Mouse (Mus musculus) gastrocnemius, postnatal 25 days (tissue): Measurements from ENCODE around the gene Meis1. TPM values are rescaled to one million over a fixed set of nuclear protein-coding genes. Genes with fewer than 3 reads are reported as not detected.

Experiments used
- DNase-seq: peaks from one replicate; pipeline ENCODE4 v3.0.0; 2022
- total RNA-seq, 2 experiments: library from RNA; stranded (reverse); gene quantifications; 1 replicate in 1 of 2; 2 replicates in 1 of 2; pipeline ENCODE4 v1.2.3; 2021

Meis1 gene
- total RNA-seq, 2 experiments from 2014 or later = 2.7 to 4.0 TPM

DNA sequence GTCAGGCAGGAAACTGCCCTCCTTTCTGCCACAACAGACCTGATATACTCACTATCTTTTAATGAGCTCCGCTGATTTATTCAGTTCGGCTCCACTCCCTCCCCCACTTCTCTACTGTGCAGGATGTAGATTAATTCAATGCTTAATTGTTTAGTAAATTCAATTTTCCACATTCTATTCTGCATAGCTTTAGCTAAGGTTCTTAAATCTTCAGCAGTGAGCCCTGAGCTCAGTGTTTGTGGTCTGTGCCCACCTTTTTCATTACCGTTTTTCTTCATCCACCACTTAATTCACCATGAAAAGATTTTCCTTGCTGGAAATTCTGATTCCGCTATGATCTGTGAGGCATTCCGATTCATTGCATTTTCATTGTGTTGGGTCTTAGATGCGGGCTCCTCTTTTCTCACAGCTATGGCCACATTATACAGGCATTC lies 28.5 kb downstream of the Meis1 start:
- DNase-seq = no peak

GRCm38 (mm10) chr11:18989669-18990243 lies 29.0 kb downstream of the Meis1 start:
- no peak for DNase-seq

GRCm38 (mm10) chr11:18988637-18989263 lies 30.0 kb downstream of the Meis1 start:
- DNase-seq = no peak

DNA sequence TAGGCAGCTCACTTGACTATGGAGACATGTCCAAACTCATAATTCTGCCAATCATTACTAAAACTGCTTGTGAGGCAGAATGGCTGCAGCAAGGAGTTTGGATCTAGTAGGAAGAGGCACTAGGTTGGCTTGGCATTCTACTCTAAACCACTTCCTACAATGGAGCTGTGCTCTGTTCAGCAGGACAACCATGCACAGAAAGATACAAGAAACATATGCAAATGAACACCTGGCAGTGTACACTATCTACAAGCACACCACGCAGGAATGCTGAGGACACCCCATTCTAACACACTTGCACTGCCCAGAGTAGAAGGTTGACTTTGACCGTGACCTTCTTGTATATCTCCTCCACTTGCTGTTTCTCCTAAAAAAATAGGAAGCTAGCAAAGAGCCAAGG lies 35.0 kb downstream of the Meis1 start:
- DNase-seq = no peak

- no peak for DNase-seq
These were observed 35.5 kb downstream of the Meis1 start for GRCm38 (mm10) chr11:18983294-18983693.

GRCm38 (mm10) chr11:18982331-18982730 lies 36.5 kb downstream of the Meis1 start:
- DNase-seq = no peak

GRCm38 (mm10) chr11:18981367-18981766 lies 37.4 kb downstream of the Meis1 start:
- DNase-seq = no peak

DNA sequence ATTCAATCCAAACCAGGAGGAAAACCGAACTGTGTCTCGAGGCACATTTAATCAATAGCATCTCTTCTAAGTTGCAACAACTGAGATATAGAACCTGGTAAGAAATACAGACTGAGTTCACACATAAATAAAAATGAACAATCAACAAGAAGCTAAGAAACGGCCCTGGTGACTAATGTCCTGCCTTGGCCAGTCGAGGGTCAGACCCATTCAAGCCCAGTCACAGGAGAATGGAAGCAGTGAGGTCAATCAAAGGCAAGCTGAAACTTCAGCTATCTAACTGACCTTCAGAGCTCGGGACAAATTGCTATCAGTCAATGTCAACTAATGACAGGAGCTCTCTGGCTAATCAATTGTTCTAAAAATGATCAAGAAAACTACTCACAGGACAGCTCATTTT lies 38.2 kb downstream of the Meis1 start:
- no peak for DNase-seq

DNA sequence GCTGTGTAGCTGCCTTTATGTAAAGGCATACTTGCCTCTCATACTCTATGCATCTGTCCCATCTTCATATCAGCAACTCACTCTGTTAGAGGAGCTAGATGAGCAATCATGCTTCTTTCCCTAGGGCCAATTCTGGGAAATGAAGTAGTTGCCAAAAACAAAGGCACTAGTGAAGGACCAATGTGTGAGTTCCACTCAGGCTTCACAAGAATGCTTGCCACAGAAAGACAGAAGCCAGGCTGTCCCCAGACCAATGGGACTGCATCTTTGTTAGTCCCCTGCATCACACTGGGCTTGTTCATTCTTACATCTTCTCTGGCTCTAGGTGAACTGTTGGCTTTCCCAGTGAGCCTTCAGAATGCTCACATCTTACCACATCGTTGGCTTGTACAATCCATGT lies 43.7 kb downstream of the Meis1 start:
- DNase-seq = no peak

- DNase-seq = no peak
These were observed 45.0 kb downstream of the Meis1 start for GRCm38 (mm10) chr11:18973808-18974207.

DNA sequence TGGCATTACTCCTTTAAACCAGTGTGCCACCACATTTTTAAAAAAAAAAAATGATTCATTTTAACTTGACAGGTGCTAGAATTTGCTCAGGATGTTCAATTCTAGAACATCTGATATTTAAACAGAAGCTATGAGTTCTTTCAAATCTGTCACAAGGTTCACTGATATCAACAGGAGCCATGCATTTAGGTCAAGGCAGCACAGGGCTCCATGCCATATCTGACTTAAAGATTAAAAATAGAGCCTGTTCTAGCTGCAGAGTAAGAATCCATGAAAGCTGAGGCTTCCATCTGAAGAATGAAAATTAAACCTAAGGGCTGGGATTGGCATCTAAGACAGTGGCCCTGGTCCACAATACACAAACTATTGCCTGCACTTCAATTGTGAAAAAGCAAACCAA lies 45.8 kb downstream of the Meis1 start:
- no peak for DNase-seq

DNA sequence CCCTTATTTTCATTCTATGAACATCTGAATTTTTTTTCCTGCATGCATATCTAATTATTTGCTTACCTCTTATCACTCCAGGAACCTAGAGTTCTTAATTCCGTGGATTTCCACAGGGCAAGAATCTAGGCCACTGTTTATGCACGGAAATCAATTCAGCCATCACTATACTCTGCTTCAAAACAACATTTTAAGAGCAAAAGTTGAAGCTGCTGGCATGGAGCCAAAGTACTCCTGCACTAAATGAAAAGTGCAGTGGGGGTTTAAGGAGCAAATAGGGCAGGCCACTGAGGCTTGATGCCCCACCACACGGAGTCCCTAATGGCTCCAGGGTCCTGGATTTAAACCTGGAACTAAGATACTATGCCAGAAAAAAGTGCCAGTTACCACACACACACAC lies 47.2 kb downstream of the Meis1 start:
- no peak for DNase-seq

DNA sequence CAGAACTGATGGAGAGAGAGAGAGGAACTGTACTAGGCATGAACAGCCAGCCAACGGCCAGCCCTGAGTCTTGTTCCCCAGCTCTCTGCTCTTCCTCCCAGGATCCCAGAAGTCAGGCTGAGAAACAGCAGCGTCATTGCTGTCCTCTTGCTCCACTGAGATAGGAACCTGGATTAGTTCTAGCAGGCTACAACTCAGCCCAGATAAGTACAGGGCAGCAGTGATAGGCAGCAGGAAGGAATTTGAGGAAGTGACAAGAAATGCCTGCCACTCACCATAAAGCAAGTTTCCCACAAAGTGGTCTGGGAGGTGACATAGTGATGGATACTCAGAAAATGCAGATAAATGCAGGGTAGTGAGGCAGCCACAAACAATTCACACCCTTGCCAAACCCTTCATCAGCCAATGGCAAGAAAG lies 48.9 kb downstream of the Meis1 start:
- no peak for DNase-seq

DNA sequence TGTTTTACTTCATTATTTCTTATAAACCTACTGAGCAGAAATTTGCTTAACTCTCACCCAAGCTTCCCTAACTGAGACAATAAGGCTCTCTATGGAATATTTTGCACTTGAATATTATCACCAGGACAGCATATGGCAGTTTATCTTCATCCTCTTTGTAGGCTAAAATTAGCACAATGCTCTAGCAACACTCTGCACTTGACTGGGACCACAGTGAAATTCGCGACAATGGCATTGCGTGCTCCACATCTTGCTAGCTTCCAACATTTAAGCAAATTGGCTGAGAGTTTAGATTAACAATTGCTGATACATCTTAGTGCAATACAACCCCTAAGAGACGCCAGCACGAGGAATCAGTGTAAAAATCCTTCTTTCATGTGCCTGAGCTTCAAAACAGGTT lies 54.4 kb downstream of the Meis1 start:
- no peak for DNase-seq

GRCm38 (mm10) chr11:18963202-18964136 lies 55.3 kb downstream of the Meis1 start:
- no peak for DNase-seq

DNA sequence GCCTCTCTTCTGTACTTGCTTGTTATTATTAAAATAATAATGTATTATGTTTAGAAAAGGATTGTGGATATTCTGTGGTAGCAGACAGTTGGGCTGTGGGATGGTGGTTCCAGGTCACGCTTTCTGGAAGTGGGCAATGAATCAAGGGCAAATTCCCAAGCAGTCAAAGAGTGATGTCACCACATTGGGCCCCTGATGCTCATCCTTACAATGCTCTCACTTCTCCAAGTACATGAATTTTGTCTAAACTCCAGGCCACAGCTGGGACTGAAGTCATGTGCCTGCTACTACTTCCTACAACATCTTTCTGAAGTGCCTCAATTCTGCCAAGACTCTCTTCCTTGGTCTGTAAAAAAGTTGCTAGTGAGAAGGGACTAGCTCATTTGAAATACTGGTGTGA lies 59.3 kb downstream of the Meis1 start:
- DNase-seq = no peak

DNA sequence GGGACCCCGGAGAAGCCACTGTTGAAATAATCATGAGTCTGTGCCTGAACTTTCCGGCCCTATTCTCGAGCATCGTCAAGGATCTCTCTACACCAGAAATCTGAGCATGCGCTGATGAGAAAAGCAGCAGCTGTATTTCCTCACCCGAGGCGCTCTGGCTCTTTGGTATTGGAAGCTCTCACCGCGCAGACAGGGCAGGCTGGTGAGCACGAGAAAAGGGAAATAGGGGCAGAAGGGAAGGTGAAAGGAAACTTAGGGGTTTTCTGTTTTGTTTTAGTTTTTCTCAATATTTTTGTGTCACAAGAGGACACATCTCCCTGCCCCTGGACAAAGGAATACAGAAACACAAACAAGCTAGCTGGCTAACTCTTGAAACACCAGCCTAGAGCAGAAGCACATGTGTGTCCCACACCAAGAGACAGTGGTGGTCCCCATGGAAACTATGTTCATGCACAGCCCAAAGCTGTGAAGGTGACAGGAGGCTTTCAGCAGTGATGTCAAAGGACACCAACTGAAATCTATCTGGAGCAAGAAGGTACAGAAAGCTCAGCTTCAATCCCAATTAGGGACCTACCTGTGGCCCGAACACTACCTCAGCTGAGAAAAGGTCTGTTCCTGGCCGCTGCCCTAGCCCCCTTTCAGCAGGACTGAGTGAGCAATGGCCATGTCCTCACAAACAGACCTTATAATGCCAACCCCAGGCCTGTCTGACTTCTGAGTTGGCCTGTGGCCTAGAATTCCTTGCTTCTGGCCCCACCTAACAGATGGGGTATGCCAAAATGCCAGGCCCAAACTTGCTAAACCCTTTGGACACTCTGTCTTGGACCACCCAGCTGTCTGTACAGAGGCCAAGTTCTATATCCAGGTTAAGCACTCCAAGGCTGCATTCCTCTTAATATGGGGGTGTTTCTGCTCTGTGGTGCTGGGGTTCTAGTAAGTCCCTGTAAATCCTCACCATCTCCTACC lies 60.7 kb downstream of the Meis1 start:
- no peak for DNase-seq

- DNase-seq = no peak
These were observed 61.5 kb downstream of the Meis1 start for GRCm38 (mm10) chr11:18957097-18957804.

GRCm38 (mm10) chr11:18955969-18956368 lies 62.8 kb downstream of the Meis1 start:
- peak; percentile 31 for DNase-seq

DNA sequence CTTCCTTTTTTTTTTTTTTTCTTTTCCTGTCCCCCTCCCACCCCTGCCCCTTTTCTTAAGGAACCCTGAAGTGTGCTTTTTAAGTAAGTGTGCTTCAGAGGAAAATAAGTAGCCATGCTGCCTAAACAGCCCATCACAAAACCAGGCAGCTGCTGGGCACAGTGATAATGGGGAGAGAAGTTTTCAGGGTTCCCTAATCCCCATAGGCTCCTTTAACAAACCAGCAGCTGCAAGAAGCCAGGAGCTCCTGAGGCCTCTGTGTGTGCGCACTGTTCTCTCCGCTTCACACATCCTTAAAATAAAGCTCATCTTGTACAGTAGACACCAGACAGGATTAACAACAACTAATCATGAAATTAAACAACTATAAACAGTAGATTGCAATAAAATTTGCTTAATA lies 63.9 kb downstream of the Meis1 start:
- no peak for DNase-seq

DNA sequence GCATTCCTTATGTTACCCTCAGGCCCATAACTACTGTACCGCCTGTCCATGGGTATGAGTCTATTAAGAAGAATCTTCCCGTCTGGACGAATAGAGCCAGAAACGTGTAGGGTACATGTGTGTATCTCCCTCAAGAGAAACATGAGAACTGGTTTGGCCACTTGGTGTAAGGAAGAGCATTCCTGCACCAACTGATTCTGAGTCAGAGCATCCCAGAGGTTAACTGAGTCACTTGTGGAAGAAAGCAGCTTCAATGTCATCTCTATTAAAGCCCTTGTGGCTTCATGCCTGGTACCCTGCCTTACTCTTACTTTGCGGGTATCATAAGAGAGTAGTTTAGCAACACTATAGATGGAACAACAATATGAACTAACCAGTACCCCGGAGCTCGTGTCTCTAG lies 64.9 kb downstream of the Meis1 start:
- DNase-seq = no peak
